In the genomic region with DNA sequence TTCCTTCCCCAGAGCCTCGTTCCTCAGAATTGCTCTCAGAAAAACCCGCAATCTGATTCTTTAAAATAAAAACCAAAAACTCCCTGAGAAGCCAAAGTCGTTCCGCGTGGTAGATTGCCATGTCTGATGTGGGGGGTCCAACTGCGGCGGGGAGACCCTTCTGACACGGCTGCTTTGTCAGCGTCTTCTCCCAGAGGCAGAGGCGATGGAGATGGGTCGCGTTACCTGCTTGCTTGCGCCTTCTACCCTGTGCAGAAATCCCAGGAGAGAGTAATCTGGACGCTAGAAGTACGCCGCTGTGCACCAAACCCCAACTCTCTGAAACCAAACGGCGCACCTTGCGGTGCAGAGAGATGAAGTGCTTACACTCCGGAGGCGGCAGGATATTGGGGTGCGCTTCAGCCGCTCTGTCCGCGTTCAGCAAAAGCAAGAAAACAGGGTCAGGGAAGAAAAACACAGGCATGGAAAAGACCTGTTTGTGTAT, we compare ENCODE assay signal across 8 mouse cellular contexts.
DNase-seq lines count a peak whose midpoint lies in the region; ATAC-seq lines count a peak whose summit lies in the region.

No protein-coding gene starts in this region.

- peaks cover 43% of the 10 kb centered on the region for H3K4me1 ChIP-seq in heart, embryonic 12.5 days (replicated peaks)
- H3K4me1 ChIP-seq in embryonic facial prominence, embryonic 10.5 days: peaks cover 83% of the 10 kb centered on the region
- peaks cover 22% of the 10 kb centered on the region for H3K4me1 ChIP-seq in intestine, embryonic 15.5 days (replicated peaks)
- peaks cover 16% of the 10 kb centered on the region for H3K4me1 ChIP-seq in midbrain, embryonic 16.5 days (ENCODE audit: control insufficient read depth, insufficient read depth, low read length)

- H3K27ac ChIP-seq in heart, embryonic 12.5 days (ENCODE audit: poor library complexity, severe bottlenecking): no peak overlapping the region
- peak overlapping the region; percentile 67 for H3K27ac ChIP-seq in embryonic facial prominence, embryonic 10.5 days (replicated peaks)
- no peak overlapping the region for H3K27ac ChIP-seq in intestine, embryonic 15.5 days
- H3K27ac ChIP-seq in midbrain, embryonic 16.5 days (ENCODE audit: low read length): peak overlapping the region; percentile 65

- peak overlapping the region; percentile 71 for H3K4me2 ChIP-seq in heart, embryonic 12.5 days
- H3K4me2 ChIP-seq in intestine, embryonic 15.5 days (replicated peaks): peak overlapping the region; percentile 56
- H3K4me2 ChIP-seq in midbrain, embryonic 16.5 days (ENCODE audit: low read length): peak overlapping the region; percentile 36

- no peak for ATAC-seq in heart, embryonic 12.5 days (ENCODE audit: insufficient number of reproducible peaks, low FRiP score)
- no peak for ATAC-seq in intestine, embryonic 15.5 days
- no peak for ATAC-seq in midbrain, embryonic 16.5 days

- no peak overlapping the region; the same call in 1 of the 2 replicates for H3K9ac ChIP-seq in heart, embryonic 12.5 days
- 0 out of 2 replicates have a peak overlapping the region, but pooled peaks have one; percentile 13 for H3K9ac ChIP-seq in intestine, embryonic 15.5 days
- 0 out of 2 replicates have a peak overlapping the region, but pooled peaks have one; percentile 20 for H3K9ac ChIP-seq in midbrain, embryonic 16.5 days (ENCODE audit: low read depth, low read length)

- H3K27me3 ChIP-seq in heart, embryonic 12.5 days (replicated peaks): 0 out of 2 replicates have a peak, but pooled peaks cover 5% of the 10 kb centered on the region
- H3K27me3 ChIP-seq in embryonic facial prominence, embryonic 10.5 days (replicated peaks; ENCODE audit: low read depth, poor library complexity, severe bottlenecking): peaks cover 84% of the 10 kb centered on the region
- peaks cover 19% of the 10 kb centered on the region for H3K27me3 ChIP-seq in intestine, embryonic 15.5 days (replicated peaks)
- peaks cover 22% of the 10 kb centered on the region for H3K27me3 ChIP-seq in midbrain, embryonic 16.5 days (ENCODE audit: control insufficient read depth, insufficient read depth, low read depth, low read length)

- no peaks in the 10 kb centered on the region for H3K9me3 ChIP-seq in heart, embryonic 12.5 days (replicated peaks)
- H3K9me3 ChIP-seq in embryonic facial prominence, embryonic 10.5 days: no peaks in the 10 kb centered on the region
- no peaks in the 10 kb centered on the region for H3K9me3 ChIP-seq in intestine, embryonic 15.5 days
- H3K9me3 ChIP-seq in midbrain, embryonic 16.5 days (replicated peaks; ENCODE audit: control insufficient read depth, low read length, poor library complexity, severe bottlenecking): no peaks in the 10 kb centered on the region

- intact Hi-C loops in heart, postnatal 25 days (cut with DNase I): loop anchor here (2.0 kb wide), 1 partner anchor 246 kb away; no protein-coding TSS in a partner anchor

- peak overlapping the region; percentile 41 for H3K4me3 ChIP-seq in heart, embryonic 12.5 days
- H3K4me3 ChIP-seq in embryonic facial prominence, embryonic 10.5 days: peak overlapping the region; percentile 55
- no peak overlapping the region for H3K4me3 ChIP-seq in intestine, embryonic 15.5 days (replicated peaks)
- H3K4me3 ChIP-seq in midbrain, embryonic 16.5 days (ENCODE audit: low read depth, low read length): peak overlapping the region; percentile 2

- DNase-seq in heart, postnatal 25 days (ENCODE audit: low spot score): no peak
- peak; percentile 44 for DNase-seq in embryonic facial prominence, embryonic 10.5 days (ENCODE audit: low spot score)
- DNase-seq in urinary bladder, postnatal 36 days (ENCODE audit: low spot score in 2 of 2): no peak
- DNase-seq in cerebellum, adult 8-10 months: no peak
- DNase-seq in cerebellum, adult 11-12 months: no peak

- 5% methylated on average over 25 of the region's 25 CpGs for WGBS in heart, embryonic 12.5 days
- WGBS in embryonic facial prominence, embryonic 10.5 days: 1% methylated on average over 25 of the region's 25 CpGs
- 7% methylated on average over 25 of the region's 25 CpGs for WGBS in intestine, embryonic 15.5 days
- WGBS in midbrain, embryonic 16.5 days: 1% methylated on average over 25 of the region's 25 CpGs

- H3K36me3 ChIP-seq in heart, embryonic 12.5 days: no peaks in the 10 kb centered on the region
- no peaks in the 10 kb centered on the region for H3K36me3 ChIP-seq in embryonic facial prominence, embryonic 10.5 days (replicated peaks)
- no peaks in the 10 kb centered on the region for H3K36me3 ChIP-seq in intestine, embryonic 15.5 days
- H3K36me3 ChIP-seq in midbrain, embryonic 16.5 days (ENCODE audit: control insufficient read depth, insufficient read depth, low read length): no peaks in the 10 kb centered on the region

Comparison
In these comparisons a context has a peak if more than half of its experiments do, and no peak if none do; other contexts are left out.
1. H3K27ac ChIP-seq: peak in embryonic facial prominence, embryonic 10.5 days (single experiment) and midbrain, embryonic 16.5 days (single experiment); none in heart, embryonic 12.5 days (single experiment) and intestine, embryonic 15.5 days (single experiment).
2. Peak in every context shown above with its lines, with median percentiles within 50 percentile points of each other: H3K4me2 ChIP-seq.